ENCODE assay signal across 7 mouse cellular contexts in genomic region chr7:67672650-67673049, GRCm38 (mm10). TPM values are rescaled to one million over a fixed set of nuclear protein-coding genes. Genes with fewer than 3 reads are reported as not detected.
DNase-seq lines count a peak whose midpoint lies in the region; ATAC-seq and TF ChIP-seq lines count a peak whose summit lies in the region.

No protein-coding gene starts in this region.

- no peaks in the 10 kb centered on the region for H3K4me1 ChIP-seq in cortical plate, adult 2 months (ENCODE audit: control insufficient read depth, insufficient read depth, low read length)
- H3K4me1 ChIP-seq in intestine, embryonic 15.5 days (replicated peaks), result no peaks in the 10 kb centered on the region
- no peaks in the 10 kb centered on the region for H3K4me1 ChIP-seq in midbrain, embryonic 13.5 days (replicated peaks)

- H3K9me3 ChIP-seq in intestine, embryonic 15.5 days, result no peaks in the 10 kb centered on the region
- no peaks in the 10 kb centered on the region for H3K9me3 ChIP-seq in midbrain, embryonic 13.5 days

- no peaks in the 10 kb centered on the region for H3K27me3 ChIP-seq in intestine, embryonic 15.5 days (replicated peaks)
- no peaks in the 10 kb centered on the region for H3K27me3 ChIP-seq in midbrain, embryonic 13.5 days

- no peak overlapping the region for H3K9ac ChIP-seq in intestine, embryonic 15.5 days
- no peak overlapping the region for H3K9ac ChIP-seq in midbrain, embryonic 13.5 days (replicated peaks)

- H3K4me2 ChIP-seq in intestine, embryonic 15.5 days (replicated peaks), result no peak overlapping the region
- H3K4me2 ChIP-seq in midbrain, embryonic 13.5 days (replicated peaks), result no peak overlapping the region

- WGBS in intestine, embryonic 15.5 days, result 8% methylated on average over 10 of the region's 10 CpGs
- WGBS in midbrain, embryonic 13.5 days, result 10% methylated on average over 10 of the region's 10 CpGs

- TF ChIP-seq POLR2A in cortical plate, adult 2 months (IDR thresholded peaks at IDR 0.05; ENCODE audit: extremely low read depth, insufficient read depth, low read length), result no peak

- no peak overlapping the region for H3K4me3 ChIP-seq in cortical plate, adult 2 months (ENCODE audit: insufficient read depth, low read length)
- no peak overlapping the region for H3K4me3 ChIP-seq in intestine, embryonic 15.5 days (replicated peaks)
- no peak overlapping the region for H3K4me3 ChIP-seq in midbrain, embryonic 13.5 days (replicated peaks)

- ATAC-seq in intestine, embryonic 15.5 days, result peak; percentile 62; the same call in 1 of the 2 replicates
- ATAC-seq in midbrain, embryonic 13.5 days, result peak; percentile 82

- peaks cover 11% of the 10 kb centered on the region; the same call in 1 of the 2 replicates for H3K36me3 ChIP-seq in intestine, embryonic 15.5 days
- H3K36me3 ChIP-seq in midbrain, embryonic 13.5 days, result peaks cover 21% of the 10 kb centered on the region

- peak; percentile 96 to 99 for DNase-seq in adrenal gland, adult 18-20 months (ENCODE audit: low spot score in 2 of 2)
- DNase-seq in gastrocnemius, postnatal 25 days, result peak; percentile 88
- DNase-seq in left cerebral cortex, postnatal 10 days (ENCODE audit: extremely low spot score in 1 of 2, low spot score in 2 of 2), result peak; percentile 90 to 92
- DNase-seq in spleen, adult 12 weeks (ENCODE audit: low spot score), result peak; percentile 70

- intact Hi-C loops in left cerebral cortex, postnatal 10 days (cut with DNase I), result loop anchor here (1.0 to 10.0 kb wide), 3 partner anchors 87 to 682 kb away; partner anchors contain the start of genes Igf1r and Synm

- H3K27ac ChIP-seq in cortical plate, adult 2 months (ENCODE audit: insufficient read depth, low read length), result no peak overlapping the region
- no peak overlapping the region for H3K27ac ChIP-seq in intestine, embryonic 15.5 days
- no peak overlapping the region for H3K27ac ChIP-seq in midbrain, embryonic 13.5 days

- TF ChIP-seq CTCF in cortical plate, adult 2 months (IDR thresholded peaks at IDR 0.05; ENCODE audit: extremely low read depth, insufficient read depth, low read length), result peak; percentile 97

RNA-seq across cellular contexts. Expression of gene Ttc23, which starts 25.4 kb away (rescaled TPM):
- total RNA-seq in adrenal gland, adult 18-20 months (2021), result 10 to 100 TPM; 19.2 to 24.1 TPM
- 5.1 and 5.4 TPM in 2 replicates for polyA plus RNA-seq in cortical plate, adult 2 months (2012; rRNA removed)
- total RNA-seq in gastrocnemius, postnatal 25 days (2021), result 10 to 100 TPM; 17.1 to 21.7 TPM
- polyA plus RNA-seq in intestine, embryonic 15.5 days (2015; fragmentation: Nextera tagmentation; extraction: Ambion mirVana), result 20.9 and 21.8 TPM in 2 replicates
- 1 to 10 TPM; 9.0 TPM for total RNA-seq in left cerebral cortex, postnatal 10 days (2021)
- 13.3 and 16.6 TPM in 2 replicates for polyA plus RNA-seq in midbrain, embryonic 13.5 days (2015; fragmentation: Nextera tagmentation; extraction: Ambion mirVana)

RNA-seq across cellular contexts. Expression of gene Lrrc28, which starts 27.6 kb away (rescaled TPM):
- 10 to 100 TPM; 19.5 to 20.1 TPM for total RNA-seq in adrenal gland, adult 18-20 months (2021)
- 33.8 and 43.1 TPM in 2 replicates for polyA plus RNA-seq in cortical plate, adult 2 months (2012; rRNA removed)
- 10 to 100 TPM; 19.2 to 25.1 TPM for total RNA-seq in gastrocnemius, postnatal 25 days (2021)
- polyA plus RNA-seq in intestine, embryonic 15.5 days (2015; fragmentation: Nextera tagmentation; extraction: Ambion mirVana), result 8.9 and 10.4 TPM in 2 replicates
- 10 to 100 TPM; 38.4 to 43.5 TPM for total RNA-seq in left cerebral cortex, postnatal 10 days (2021)
- polyA plus RNA-seq in midbrain, embryonic 13.5 days (2015; fragmentation: Nextera tagmentation; extraction: Ambion mirVana), result 33.3 and 34.4 TPM in 2 replicates
